Mouse (Mus musculus) heart, embryonic 11.5 days (tissue): ENCODE measurements around the gene Arhgap28. TPM values are rescaled to one million over a fixed set of nuclear protein-coding genes. Genes with fewer than 3 reads are reported as not detected.
A peak's percentile ranks its signal among the peaks of the same experiment; 100 is the strongest.

ENCODE experiments used
- ATAC-seq: fragments of 200-750 bp; cut with Nextera tagmentation; replicated peaks from 2 replicates; pipeline ENCODE4 v1.8.0; 2017; ENCODE audit warnings: moderate library complexity; ENCODE audit not compliant: insufficient number of reproducible peaks, low FRiP score, low TSS enrichment
- H3K27ac ChIP-seq: fragments of 300-500 bp; sonication (generic); 2 replicates; pipeline ENCODE4 v1.5.1; 2014; ENCODE audit warnings: mild to moderate bottlenecking, low read depth, low read length
- H3K27me3 ChIP-seq: fragments of 300-500 bp; sonication (generic); 2 replicates; pipeline ENCODE4 v1.6.1; 2014; ENCODE audit warnings: mild to moderate bottlenecking, low read length, mixed read lengths; ENCODE audit not compliant: control insufficient read depth, insufficient read depth
- H3K36me3 ChIP-seq: fragments of 300-500 bp; sonication (generic); 2 replicates; pipeline ENCODE4 v1.6.1; 2014; ENCODE audit warnings: mild to moderate bottlenecking, low read length, moderate library complexity, mixed read lengths; ENCODE audit not compliant: control insufficient read depth, insufficient read depth
- H3K4me1 ChIP-seq: fragments of 300-500 bp; sonication (generic); 2 replicates; pipeline ENCODE4 v1.6.1; 2014; ENCODE audit warnings: low read length; ENCODE audit not compliant: control insufficient read depth, insufficient read depth
- H3K4me2 ChIP-seq: fragments of 300-500 bp; sonication (generic); 2 replicates; pipeline ENCODE4 v1.6.1; 2014; ENCODE audit warnings: mild to moderate bottlenecking, moderate library complexity
- H3K4me3 ChIP-seq: fragments of 300-500 bp; sonication (generic); 2 replicates; pipeline ENCODE4 v1.5.1; 2014; ENCODE audit warnings: low read depth, low read length
- H3K9ac ChIP-seq: fragments of 300-500 bp; sonication (generic); 2 replicates; pipeline ENCODE4 v1.6.1; 2014; ENCODE audit warnings: mild to moderate bottlenecking, low read depth, low read length, moderate library complexity
- H3K9me3 ChIP-seq: fragments of 300-500 bp; sonication (generic); replicated peaks from 2 replicates; pipeline ENCODE4 v1.6.1; 2016; ENCODE audit warnings: low read length; ENCODE audit not compliant: control insufficient read depth
- WGBS: fragments of 180-500 bp; shearing (Covaris S2); extraction: QIAGEN DNeasy Blood & Tissue Kit; methylation state at CpG from one replicate; pipeline ENCODE4 v1.1.7; 2014; ENCODE audit not compliant: insufficient replicate concordance; 5-methylcytosine and 5-hydroxymethylcytosine counted together
- polyA plus RNA-seq: library from polyadenylated mRNA; unstranded; fragments of >200 nt; fragmentation: Nextera tagmentation; extraction: Ambion mirVana; gene quantifications from 2 replicates; pipeline ENCODE4 v1.2.1, GENCODE M21; 2014

Gene Arhgap28
- polyA plus RNA-seq: 25.9 and 30.8 TPM in 2 replicates

GRCm38 (mm10) chr17:68003741-68004560 is at the start of gene Arhgap28:
Gene Arhgap28, minus strand, starts transcription at chr17:68004120.
- no peaks in the 10 kb centered on the region for H3K27me3 ChIP-seq
- under 1% methylated on average over 65 of the region's 65 CpGs for WGBS
- H3K9ac ChIP-seq: peak within 1 kb of the TSS; percentile 79
- peak within 1 kb of the TSS; percentile 94 for H3K27ac ChIP-seq
- peak within 1 kb of the TSS; percentile 76 for H3K4me2 ChIP-seq
- peak within 1 kb of the TSS; percentile 67 for H3K4me3 ChIP-seq
- H3K9me3 ChIP-seq: no peaks in the 10 kb centered on the region
- no peaks in the 10 kb centered on the region for H3K36me3 ChIP-seq
- peaks cover 5% of the 10 kb centered on the region; the same call in 1 of the 2 replicates for H3K4me1 ChIP-seq
- peak; percentile 97 for ATAC-seq

GRCm38 (mm10) chr17:68046341-68046675 is 42.4 kb upstream of the Arhgap28 start:
- Histone ChIP-seq H3K4me1 (no peaks in the 10 kb centered on the region), H3K4me2 (no peak overlapping the region), H3K4me3 (no peak overlapping the region), H3K9me3 (no peaks in the 10 kb centered on the region), H3K27me3 (no peaks in the 10 kb centered on the region), H3K36me3 (no peaks in the 10 kb centered on the region), H3K27ac (no peak overlapping the region), H3K9ac (no peak overlapping the region)
- no peak for ATAC-seq
- 75% methylated on average over 7 of the region's 7 CpGs for WGBS

DNA sequence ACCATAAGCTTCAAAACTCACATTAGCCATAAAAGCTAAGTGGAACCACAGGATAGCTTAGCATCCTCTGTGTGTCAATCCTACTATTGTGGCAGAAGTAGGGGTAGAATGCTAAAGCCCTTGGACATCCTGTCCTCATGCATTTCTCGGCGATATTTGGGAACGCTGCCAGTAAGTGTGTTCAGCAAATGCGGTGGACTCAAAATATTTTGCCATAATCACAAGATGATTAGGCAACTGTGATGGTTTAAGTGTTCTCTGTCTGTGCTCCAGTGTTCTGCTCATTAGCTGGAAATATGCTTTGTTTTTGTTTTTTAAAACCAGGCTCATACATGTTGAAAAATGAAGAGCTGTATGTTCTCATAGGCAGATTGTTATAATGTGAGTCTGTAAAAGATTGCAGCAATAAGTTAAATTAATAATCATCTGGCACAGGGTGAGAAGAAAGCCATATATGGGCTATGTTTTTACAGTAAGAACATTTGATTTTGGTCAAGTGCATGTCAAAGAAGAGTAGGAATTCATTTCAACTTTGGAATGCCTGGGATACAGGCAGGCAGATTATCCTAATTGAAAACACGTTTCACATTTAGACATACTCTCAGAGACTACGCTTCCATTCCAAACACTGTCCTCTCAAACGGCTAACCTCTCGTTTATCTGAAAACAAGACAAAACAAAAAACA is 41.9 kb upstream of the Arhgap28 start:
- no peaks in the 10 kb centered on the region for H3K36me3 ChIP-seq
- H3K9me3 ChIP-seq: no peaks in the 10 kb centered on the region
- no peak overlapping the region for H3K9ac ChIP-seq
- ATAC-seq: no peak
- H3K4me1 ChIP-seq: no peaks in the 10 kb centered on the region
- H3K27ac ChIP-seq: no peak overlapping the region
- no peak overlapping the region for H3K4me3 ChIP-seq
- H3K27me3 ChIP-seq: no peaks in the 10 kb centered on the region
- no peak overlapping the region for H3K4me2 ChIP-seq
- WGBS: 70% methylated on average over 8 of the region's 8 CpGs

GRCm38 (mm10) chr17:68042377-68042776 is 38.5 kb upstream of the Arhgap28 start:
- Histone ChIP-seq H3K4me2 (no peak overlapping the region), H3K36me3 (no peaks in the 10 kb centered on the region), H3K9me3 (no peaks in the 10 kb centered on the region), H3K4me1 (no peaks in the 10 kb centered on the region), H3K9ac (no peak overlapping the region), H3K27me3 (no peaks in the 10 kb centered on the region), H3K4me3 (no peak overlapping the region), H3K27ac (no peak overlapping the region)
- 92% methylated on average over 4 of the region's 4 CpGs for WGBS
- ATAC-seq: no peak

DNA sequence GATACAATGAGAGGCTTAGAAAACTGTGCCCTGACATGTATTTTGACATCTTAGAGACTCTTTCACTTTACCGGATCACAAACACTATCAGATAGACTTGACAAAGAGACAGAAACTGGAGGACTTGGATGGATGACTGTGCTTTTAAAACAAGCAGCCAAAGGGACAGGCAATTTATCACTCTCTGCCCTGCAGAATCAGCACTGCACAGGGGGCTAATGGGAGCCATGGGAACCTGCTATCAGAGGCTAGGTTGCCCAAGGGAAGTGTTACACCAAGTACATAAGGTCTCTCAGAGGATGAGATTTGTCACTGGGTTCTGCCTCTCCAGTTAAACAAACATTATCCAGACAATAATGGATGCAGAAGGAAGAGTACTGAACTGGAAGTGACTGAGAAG is 33.1 kb upstream of the Arhgap28 start:
- Histone ChIP-seq H3K4me2 (no peak overlapping the region), H3K4me1 (no peaks in the 10 kb centered on the region), H3K27me3 (no peaks in the 10 kb centered on the region), H3K27ac (no peak overlapping the region), H3K36me3 (no peaks in the 10 kb centered on the region), H3K9me3 (no peaks in the 10 kb centered on the region), H3K4me3 (no peak overlapping the region), H3K9ac (no peak overlapping the region)
- ATAC-seq: no peak
- 54% methylated on average over 1 of the region's 1 CpGs for WGBS

GRCm38 (mm10) chr17:68029495-68029894 is 25.6 kb upstream of the Arhgap28 start:
- Histone ChIP-seq H3K9ac (no peak overlapping the region), H3K27me3 (no peaks in the 10 kb centered on the region), H3K4me1 (no peaks in the 10 kb centered on the region), H3K4me3 (no peak overlapping the region), H3K27ac (no peak overlapping the region), H3K36me3 (no peaks in the 10 kb centered on the region), H3K4me2 (no peak overlapping the region), H3K9me3 (no peaks in the 10 kb centered on the region)
- 79% methylated on average over 5 of the region's 5 CpGs for WGBS
- ATAC-seq: no peak

GRCm38 (mm10) chr17:68028519-68028918 is 24.6 kb upstream of the Arhgap28 start:
- no peak for ATAC-seq
- Histone ChIP-seq H3K9ac (no peak overlapping the region), H3K4me2 (no peak overlapping the region), H3K36me3 (no peaks in the 10 kb centered on the region), H3K4me1 (no peaks in the 10 kb centered on the region), H3K9me3 (no peaks in the 10 kb centered on the region), H3K4me3 (no peak overlapping the region), H3K27ac (no peak overlapping the region), H3K27me3 (no peaks in the 10 kb centered on the region)
- WGBS: 84% methylated on average over 4 of the region's 4 CpGs

GRCm38 (mm10) chr17:68024327-68024726 is 20.4 kb upstream of the Arhgap28 start:
- H3K27me3 ChIP-seq: no peaks in the 10 kb centered on the region
- H3K4me2 ChIP-seq: no peak overlapping the region
- H3K9me3 ChIP-seq: no peaks in the 10 kb centered on the region; the same call in 1 of the 2 replicates
- H3K36me3 ChIP-seq: no peaks in the 10 kb centered on the region
- no peak for ATAC-seq
- no peak overlapping the region for H3K27ac ChIP-seq
- WGBS: 63% methylated on average over 7 of the region's 7 CpGs
- H3K4me1 ChIP-seq: no peaks in the 10 kb centered on the region
- H3K9ac ChIP-seq: no peak overlapping the region
- no peak overlapping the region for H3K4me3 ChIP-seq
